Mouse (Mus musculus) spleen, postnatal 36 days (tissue): ENCODE results near the gene Sobp.

Experiments
- DNase-seq, 2 experiments: peaks; one replicate each; pipeline ENCODE4 v3.0.0; 2022; ENCODE audit warnings: low spot score in 2 of 2, mixed read lengths in 1 of 2

Sobp gene

DNA sequence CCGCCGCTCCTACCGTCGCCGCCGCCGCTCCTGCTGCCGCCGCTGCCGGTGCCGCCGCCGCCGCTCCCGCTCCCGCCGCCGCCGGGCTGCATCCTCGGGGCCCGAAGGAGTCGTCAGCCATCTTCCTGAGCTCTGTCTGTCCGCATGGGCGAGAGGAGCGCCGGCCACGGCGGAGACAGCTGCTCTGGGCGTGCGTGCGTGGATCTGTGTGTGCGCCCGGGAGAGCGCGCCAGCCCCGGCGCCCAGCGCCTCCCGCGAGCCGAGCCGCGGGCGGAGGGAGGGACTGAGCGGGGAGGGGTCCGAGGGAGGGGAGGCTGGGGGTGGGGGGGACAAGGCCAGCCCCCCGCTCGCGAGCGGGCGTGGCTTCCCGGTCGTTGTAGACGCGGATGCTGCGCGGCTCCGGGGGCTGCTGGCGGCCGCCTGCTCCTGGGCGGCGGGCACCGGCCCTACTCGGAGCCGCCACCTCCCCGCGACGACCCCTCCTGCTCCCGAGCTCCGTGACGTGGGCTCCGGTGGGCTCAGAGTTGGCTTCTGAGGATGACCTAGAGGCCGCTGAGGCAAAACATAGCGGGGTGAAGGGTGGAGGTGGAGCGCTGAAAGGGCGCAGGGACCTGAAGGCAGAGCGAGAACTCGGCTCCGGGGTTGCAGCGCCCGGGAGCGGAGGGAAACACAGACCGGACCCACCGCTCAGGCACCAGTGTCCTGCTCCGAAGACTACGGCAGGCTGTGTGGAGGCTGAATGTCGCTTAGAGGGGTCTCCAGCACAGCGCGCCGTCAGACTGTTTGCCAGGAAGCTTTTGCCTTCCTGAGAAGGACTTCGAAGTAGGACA, at the start of gene Sobp, which contains the start of gene 9030612E09Rik:
Sobp (minus strand) TSS at position 205 of the 830 bp plus-strand sequence.
9030612E09Rik (plus strand) TSS at position 379 of the 830 bp plus-strand sequence.
- no peak for DNase-seq

DNA sequence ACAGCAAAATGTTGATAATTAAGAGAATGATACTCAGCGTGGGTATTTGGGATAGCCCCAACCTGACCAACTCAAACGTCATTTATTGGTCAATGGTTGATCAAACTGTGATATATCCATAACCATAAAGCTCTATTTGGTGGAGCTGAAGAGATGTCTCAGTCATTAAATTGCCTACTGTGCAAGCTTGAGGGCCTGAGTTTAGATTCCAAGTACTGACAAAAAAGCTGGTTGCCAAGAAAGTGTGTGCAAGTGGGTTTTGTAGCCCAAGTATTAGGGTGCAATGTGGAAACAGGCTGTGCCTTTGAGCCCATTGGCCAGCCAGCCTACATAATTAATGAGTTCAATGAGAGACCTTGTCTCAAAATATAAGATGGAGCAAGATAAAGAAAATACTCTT, 49.1 kb upstream of the Sobp start:
- no peak for DNase-seq

DNA sequence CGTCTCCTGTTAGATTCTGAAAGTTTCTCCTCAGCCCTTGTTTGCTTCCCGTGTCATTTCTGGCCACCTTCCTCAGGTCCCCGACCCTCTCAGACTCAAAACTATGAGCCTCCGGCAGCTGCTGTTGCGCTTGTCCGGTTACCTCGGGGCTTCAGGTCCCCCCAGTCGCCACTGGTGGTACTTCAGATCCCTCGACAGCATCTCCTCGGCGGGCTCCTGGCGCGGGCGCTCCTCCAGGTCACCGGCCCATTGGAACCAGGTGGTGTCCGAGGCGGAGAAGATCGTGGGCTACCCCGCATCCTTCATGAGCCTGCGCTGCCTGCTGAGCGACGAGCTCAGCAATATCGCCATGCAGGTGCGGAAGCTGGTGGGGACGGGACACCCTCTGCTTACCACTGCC, 47.3 kb upstream of the Sobp start:
- DNase-seq, result peak in 1 of 2 experiments; percentile 6

DNA sequence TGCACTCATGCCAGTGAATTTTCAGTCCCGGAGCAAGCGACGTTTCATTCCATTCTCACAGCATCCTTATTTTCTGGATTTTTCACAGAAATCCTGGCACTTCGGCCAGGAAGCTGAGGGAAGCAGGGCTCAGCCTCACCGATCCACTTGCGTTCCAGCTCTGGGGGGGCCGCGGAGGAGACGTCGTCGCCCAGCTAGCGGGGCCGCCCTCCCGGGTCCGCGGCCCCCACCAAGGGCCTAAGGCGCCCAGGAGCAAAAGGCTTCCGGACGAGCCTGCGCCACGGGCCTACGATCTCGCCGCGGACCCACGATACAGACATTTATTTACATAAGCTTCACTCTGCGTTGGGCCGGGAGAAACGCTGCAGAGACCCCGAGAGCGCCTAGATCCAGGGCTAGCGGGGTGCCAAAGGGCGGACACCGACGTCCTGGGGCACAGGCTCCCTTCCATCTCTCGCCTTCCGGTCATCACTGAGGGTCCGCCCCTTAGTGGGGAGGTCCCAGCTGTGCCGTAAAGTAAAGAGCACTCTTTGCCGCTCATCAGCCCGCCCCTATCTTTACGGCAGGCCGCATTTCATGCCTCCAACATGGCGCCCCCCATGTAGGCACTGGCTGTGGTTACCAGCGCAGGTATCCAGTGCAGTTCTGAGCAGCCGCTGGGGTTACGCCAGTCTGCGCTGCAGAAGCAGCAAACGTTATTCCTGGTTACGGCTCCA, 46.7 kb upstream of the Sobp start, which contains the start of gene Pdss2:
Pdss2 (plus strand) TSS at position 577 of the 716 bp plus-strand sequence.
- peak; percentile 94 to 95 for DNase-seq

DNA sequence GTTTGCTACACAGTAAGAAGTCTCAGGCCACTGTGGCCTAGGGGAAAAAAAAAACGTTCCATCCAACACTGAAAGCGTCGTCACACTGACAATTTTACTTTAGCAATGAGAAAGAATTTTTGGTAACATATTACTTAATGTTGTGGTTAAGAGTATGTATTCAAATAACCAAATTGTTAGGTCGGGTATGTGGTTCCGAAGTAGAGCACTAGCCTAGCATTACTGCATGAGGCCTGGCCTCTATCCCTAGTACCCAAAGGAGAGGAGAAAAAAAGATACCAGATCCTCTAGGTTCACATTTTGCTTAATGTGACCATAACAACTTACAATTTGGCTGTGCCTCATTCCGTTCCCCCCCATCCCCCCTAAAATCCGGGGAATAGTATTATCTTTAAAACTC, 46.1 kb upstream of the Sobp start:
- DNase-seq, result no peak

DNA sequence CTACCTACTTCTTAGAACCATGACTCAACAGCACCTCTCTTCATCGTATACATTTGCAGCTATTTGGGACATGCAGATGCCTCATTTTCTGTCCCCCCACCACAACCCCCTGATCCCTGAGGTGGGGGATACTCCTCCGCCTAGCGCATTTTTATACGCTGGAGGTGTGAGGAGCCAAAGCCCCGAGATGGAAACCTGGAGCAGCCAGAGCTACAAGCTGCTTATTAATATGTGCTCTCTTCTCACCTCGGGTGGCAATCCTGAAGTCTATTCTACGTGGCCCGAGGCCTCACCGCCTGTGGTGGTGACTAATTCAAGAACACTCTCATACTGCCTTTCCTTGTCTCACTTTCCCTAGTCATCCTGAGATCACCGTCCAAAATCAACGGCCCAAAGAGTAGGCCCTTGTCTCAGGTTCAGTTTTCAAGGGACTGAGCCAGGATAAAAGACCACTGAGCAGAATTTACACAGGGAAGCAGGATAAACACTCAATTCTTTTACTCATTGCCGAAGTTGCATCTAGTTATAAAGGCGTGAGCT, 43.1 kb upstream of the Sobp start:
- DNase-seq, result no peak

DNA sequence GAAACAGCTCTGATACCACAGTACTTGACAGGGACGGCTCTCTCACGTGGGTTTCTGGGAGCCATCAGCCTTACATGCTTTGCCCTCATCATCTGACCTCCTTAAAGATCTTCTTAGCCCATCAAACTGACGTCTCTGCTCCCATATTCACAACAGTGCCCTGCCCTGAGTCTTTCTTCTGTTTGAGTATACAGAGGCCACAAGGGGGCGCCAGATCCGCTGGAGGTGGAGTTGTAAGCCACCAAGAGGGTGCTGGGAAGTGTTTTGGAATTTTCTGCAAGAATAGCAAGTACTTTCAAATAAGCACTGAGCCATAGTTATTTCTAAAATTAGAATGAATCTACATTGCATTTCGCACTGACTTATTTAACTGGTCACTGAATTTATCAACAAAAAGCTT, 37.5 kb upstream of the Sobp start:
- peak; percentile 10 to 47 for DNase-seq

DNA sequence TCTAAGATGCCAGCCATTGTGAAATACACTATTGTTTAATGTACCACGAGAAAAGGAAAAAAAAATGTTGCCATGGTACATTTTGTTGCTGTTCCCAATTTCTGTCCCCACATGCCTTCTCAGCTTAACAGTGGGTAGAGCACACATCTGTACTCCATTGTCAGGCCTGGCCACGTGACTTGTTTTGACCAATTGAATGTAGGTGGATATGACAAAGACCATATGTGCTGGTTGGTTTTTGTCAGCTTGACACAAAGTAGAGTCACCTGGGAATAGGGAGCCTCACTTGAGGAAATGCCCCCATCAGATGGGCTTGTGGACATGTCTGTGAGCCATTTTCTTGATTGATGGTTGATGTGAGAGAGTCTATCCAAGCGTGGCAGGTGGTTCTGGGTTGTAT, 29.5 kb upstream of the Sobp start:
- DNase-seq, result no peak

DNA sequence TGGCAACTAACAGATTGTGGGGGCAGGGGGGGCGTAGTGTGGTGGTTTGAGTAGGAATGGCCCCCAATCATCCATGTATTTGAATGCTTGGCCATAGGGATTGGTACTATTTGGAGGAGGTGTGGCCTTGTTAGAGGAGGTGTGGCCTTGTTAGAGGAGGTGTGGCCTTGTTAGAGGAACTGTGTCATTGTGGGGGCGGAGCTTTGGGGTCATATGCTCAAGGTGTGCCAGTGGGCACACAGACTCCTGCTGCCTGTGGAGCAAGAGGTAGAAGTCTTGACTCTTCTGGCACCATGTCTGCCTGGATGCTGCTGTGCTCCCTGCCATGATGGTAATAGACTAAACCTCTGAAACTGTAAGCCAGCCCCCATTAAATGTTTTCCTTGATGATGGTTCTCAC, 25.9 kb upstream of the Sobp start:
- DNase-seq, result no peak

DNA sequence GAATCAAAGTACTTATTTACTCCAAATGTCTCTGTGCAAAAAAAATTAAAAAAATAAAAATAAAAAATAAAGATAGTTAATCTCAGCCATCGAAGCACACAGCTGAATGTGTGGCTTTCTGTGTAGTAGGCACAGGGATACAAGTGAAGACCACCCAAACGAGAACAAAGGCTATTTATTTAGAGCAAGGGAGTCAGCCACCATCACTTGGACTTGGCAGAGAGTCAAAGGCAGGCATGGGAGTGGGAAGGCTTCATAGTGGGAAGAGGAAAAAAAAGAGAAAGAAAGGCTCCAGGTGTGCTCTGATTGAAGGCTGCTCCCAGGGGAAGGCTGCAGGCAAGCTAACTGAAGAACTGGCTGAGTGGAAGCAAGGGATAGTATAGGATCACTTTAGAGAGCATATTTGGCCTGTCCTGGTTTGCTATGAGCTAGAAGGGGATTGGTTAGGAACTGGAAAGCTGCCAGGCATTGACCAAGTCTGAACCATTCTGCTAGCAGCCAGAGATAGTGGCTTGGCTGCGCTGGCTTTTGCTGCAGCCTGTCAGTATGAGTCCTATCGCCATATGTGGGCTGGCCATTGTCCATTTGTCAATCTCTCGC, 6.1 kb upstream of the Sobp start:
- DNase-seq, result no peak

DNA sequence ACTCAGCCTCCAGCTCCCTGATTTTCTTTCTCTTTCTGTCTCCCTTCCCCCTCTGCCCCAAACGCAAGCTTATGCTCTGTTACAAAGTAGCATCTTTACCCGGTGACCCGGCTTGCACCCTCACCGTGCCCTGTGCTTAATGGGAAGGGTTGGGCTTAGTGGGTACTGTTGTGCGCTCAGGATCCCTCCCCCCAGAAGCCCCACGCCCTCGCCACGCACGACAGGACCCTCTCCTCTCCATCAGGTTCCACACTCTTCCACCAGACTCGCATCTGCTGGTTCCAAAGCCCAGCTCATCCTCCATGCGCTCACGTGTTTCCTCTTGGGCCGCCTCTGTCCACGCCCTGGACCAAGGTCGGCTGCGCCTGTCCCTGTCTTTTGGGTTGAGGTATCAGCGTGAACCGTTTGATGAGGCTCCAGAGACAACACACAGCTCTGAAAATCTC, 849 bp upstream of the Sobp start:
- no peak for DNase-seq

DNA sequence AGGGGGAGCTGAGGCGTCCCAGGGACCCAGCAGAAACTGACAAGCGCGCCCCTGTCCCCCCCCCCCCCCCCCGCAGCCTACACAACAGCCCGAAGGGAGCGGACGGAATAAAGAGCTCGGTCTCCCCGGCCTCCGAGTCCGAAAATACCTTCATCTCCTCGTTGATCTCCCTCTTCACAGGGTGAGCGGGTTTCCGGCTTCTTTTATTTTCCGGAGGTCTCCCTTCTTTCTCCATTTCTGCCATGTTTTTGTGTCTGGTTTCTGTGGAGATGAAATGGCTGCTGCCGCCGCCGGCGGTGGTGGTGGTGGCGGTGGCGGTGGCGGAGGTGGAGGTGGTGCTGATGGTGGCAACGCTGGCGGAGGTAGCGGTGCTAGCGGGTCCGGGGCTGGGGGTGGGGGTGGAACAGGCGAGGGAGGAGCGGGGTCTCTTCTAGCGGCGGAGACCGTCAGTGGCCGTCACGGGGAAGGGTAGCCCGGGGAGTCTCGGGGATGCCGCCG, 453 bp downstream of the Sobp start:
- no peak for DNase-seq

DNA sequence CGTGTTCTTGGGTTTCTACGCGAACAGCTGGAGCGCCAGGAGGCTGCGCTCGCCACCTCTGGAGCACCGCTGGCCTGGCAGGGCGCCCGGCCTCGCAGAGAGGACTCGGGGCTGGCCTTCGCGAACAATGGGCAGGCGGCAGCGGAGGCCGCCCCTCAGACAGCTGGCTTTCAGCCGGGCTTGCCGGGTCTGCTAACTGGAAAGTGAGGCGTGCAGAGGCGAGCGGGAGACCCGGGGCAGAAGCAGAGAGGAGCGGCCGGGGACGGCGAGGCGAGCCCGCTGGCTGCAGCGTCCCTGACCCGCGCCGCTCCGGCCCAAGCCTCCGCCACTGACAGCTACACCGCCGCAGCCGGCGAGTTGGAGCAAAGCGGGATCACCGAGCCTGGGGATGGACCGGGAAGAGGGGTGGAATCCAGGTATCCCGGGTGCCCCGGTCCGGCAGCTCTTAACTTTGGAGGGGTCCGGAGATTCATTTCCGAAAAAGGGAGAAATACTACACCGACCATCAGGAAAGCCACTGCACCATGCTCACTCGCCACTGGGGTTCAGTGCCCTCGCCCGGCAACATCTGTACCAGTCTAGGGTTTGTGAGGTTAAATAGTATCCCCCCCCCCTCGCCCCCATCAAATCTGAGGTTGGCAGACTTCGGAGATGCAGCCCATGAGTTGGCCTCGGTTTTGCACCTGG, 1.0 kb downstream of the Sobp start:
- DNase-seq, result no peak

DNA sequence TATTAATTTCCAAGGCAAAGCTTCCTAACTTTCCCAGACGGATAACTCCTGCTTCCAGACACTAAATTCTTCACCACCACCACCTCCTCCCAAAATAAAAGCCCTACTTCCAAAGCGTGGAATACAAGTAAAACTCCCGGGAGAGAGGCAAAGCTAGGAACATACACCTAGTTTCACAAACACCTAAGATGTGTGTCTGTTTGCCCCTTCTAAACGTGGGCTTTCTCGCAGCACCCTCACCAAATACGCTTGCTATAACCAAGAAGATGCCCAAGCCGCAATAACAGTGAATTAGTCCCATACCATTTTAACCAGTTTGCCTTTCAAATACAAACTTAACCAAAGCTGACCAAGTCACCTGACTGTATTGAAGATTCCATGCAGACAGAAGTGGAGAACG, 1.8 kb downstream of the Sobp start:
- no peak for DNase-seq

DNA sequence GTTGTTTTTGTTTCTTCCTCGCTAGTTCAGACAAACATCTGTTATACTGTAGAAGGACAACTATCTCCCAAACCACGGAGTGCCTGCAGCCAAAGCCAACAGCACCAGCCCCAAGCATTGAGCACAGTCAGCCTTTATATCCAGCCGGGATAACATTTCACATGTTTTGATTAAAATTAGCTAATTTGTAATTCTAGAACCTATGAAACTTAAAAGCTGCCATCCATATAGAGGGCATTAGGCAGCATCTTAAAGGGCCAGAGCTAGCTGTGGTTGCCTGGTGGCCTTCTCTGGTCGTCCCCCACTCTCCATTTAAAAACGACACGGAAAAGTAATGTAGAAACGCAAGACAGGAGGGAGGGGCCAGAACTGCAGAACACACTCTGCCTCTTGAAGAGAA, 2.3 kb downstream of the Sobp start:
- DNase-seq, result no peak

DNA sequence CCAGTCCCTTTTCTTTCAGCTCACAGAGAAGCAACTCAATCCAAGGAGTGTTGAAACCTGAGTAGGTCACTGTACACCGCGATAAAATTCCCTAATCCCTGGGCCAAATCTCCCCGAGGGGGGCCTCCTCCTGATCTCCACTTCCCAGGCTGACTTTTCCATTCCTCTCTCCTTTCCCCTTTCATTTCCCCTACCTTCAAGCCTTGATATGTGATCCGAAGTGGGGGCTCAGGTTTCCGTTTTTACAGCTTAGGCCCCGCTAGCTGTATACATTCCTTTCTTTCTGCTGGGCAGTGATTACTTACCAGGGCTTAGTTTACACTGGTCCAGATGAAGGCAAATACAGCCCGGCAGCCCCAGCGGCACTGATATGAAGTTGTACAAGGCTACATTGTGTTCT, 3.2 kb downstream of the Sobp start:
- no peak for DNase-seq

DNA sequence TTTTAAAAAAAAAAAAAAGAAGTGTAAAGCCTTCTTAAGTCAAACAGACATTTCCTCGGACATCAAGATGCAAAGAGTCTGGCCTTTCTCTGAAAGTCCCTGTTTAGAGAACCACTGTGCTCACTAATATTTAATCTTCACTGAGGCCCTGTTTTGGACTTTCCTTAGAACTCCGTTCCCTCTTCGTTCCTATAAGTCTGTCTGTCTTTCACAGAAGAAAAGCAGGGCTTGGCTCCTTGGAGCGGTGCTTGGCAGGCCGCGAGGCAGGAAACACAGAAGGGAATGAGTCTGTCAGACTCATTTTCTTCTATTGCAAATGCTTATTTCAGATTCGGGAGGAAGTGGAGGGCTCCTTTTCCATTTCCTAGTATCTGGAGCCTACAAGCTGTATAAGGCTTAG, 5.5 kb downstream of the Sobp start:
- DNase-seq, result no peak

DNA sequence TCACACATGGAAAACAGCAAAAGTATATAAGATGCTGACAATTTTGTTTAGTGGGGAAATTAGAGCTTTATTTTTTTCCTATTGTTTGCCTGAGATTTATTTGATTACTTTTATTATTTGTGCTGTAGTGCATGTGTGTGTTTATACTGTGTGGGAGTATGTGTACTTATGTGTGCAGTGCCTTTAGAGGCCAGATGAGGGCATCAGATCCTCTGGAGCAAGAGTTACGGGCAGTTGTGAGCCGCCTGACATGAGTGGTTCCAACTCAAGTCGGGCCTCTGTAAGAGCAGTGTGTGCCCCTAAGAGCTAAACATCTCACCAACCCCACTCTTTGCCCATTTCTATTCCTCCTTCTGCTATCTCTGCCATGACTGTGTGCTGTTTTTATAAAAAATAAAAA, 7.5 kb downstream of the Sobp start:
- no peak for DNase-seq

DNA sequence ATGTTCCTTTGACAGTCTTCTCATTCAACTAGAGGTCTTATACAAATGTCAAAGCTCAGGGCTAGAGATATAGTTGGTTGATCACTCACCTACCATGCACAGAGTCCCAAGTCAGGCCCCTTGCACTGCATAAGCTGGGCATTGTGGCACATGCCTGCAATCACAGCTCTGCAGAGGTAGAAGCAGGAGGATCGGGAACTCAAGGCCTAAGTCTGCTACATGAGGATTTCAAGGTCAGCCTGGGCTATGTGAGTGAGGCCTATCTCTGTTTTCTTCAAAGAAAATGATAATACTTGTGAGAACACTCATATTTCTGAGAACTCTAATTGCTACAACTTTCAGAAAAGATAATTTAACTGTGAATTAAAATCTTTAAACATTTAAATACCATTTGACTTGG, 8.2 kb downstream of the Sobp start:
- DNase-seq, result no peak

DNA sequence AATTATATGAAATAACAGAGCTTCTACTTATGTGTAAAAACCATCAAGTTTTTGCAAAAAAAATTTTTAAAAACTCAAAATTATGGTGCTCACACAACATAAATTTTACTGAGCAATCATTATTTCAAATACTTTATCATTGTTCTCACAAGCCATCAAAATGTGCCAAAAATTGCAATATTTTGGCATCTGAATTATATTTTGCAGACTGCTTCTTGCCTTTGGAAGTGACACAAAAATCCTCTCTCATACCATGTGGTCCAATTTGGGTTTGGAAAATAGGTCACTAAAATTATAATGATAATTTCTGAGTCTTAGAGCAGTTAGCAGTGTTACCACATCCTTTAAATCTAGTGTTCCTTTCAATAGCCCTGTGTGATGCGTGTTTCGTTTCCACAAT, 9.9 kb downstream of the Sobp start:
- DNase-seq, result no peak

DNA sequence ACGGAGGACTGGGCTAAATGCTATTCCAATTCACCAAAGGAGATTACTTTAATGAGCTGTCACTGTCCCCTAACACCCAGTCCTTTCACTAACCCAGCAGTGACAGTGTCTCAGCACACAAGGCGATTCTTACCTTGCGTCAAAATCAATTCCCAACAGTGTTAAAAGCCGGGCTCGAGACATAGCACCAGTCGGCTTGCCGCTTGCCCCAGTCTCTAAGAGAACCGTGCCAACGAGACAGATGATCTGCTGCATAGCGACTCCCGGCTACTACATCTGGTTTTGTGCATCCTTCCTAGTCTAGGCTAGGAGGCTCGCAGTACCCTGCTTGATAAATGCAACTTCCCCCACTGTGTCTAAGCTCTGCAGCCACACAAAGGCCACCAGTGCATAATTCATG, 12.0 kb downstream of the Sobp start:
- DNase-seq, result no peak

DNA sequence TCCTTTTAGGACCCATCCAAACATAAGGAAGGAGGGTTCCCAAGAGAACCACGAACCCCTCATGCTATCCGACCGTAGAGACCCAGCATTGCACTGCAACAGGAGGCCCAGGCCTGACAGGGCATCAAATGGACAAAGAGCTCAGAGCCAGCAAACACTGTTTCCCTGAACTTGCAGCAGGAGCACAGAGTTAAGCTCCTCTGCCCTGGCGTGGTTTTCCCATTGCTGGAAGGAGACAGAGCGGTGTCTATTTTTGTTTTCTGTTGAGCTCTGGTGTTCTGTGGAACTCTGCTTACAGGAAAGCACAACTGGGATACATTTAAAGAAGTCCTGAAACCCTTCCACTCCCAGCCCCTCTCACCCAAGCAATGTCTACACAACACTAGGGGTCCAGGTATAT, 15.0 kb downstream of the Sobp start:
- no peak for DNase-seq
